Mouse (Mus musculus) testis, adult 2 months (tissue): Measurements from ENCODE around the gene Flywch2. TPM values are rescaled to one million over a fixed set of nuclear protein-coding genes. Genes with fewer than 3 reads are reported as not detected.

ENCODE experiments used
- H3K27ac ChIP-seq: fragments of 200-500 bp; 2 replicates; pipeline ENCODE4 v1.5.1; 2012; ENCODE audit warnings: low read depth, low read length; ENCODE audit not compliant: control insufficient read depth, insufficient read depth
- H3K27me3 ChIP-seq: fragments of 200-500 bp; 2 replicates; pipeline ENCODE4 v1.6.1; 2012; ENCODE audit warnings: mild to moderate bottlenecking, low read length, moderate library complexity; ENCODE audit not compliant: control insufficient read depth, insufficient read depth
- H3K36me3 ChIP-seq: fragments of 200-500 bp; 2 replicates; pipeline ENCODE4 v1.6.1; 2012; ENCODE audit warnings: mild to moderate bottlenecking, low read length; ENCODE audit not compliant: control insufficient read depth, insufficient read depth
- H3K4me1 ChIP-seq: fragments of 200-500 bp; 2 replicates; pipeline ENCODE4 v1.6.1; 2012; ENCODE audit warnings: low read length; ENCODE audit not compliant: control insufficient read depth, insufficient read depth
- H3K4me3 ChIP-seq: fragments of 200-500 bp; 2 replicates; pipeline ENCODE4 v1.5.1; 2012; ENCODE audit warnings: low read depth, mild to moderate bottlenecking, low read length, moderate library complexity, mixed read lengths; ENCODE audit not compliant: control insufficient read depth
- CTCF ChIP-seq: fragments of 200-500 bp; IDR thresholded peaks from 2 replicates; pipeline ENCODE4 v1.5.1; 2012; ENCODE audit warnings: low read depth, mild to moderate bottlenecking, inconsistent platforms, low read length, moderate library complexity; ENCODE audit not compliant: control insufficient read depth, insufficient read depth, insufficient replicate concordance
- POLR2A ChIP-seq: fragments of 200-500 bp; IDR thresholded peaks from 2 replicates; pipeline ENCODE4 v1.6.1; 2012; ENCODE audit warnings: low read depth, mild to moderate bottlenecking, inconsistent platforms, low read length, moderate library complexity; ENCODE audit not compliant: control insufficient read depth
- polyA plus RNA-seq: library from polyadenylated mRNA; depleted of rRNA; stranded (reverse); fragments of >200 nt; gene quantifications from 2 replicates; pipeline ENCODE4 v1.2.3, GENCODE M21; 2012

Gene Flywch2
- polyA plus RNA-seq, 1 experiment, result 11.8 TPM

- Histone ChIP-seq H3K4me1 (peaks cover 4% of the 10 kb centered on the region; the same call in 1 of the 2 replicates), H3K36me3 (peaks cover 17% of the 10 kb centered on the region), H3K27ac (no peak overlapping the region), H3K27me3 (no peaks in the 10 kb centered on the region), H3K4me3 (no peak overlapping the region)
- no peak for TF ChIP-seq CTCF
- no peak for TF ChIP-seq POLR2A
Measured at GRCm38 (mm10) chr17:23823018-23823417, 37.1 kb upstream of the Flywch2 start.

GRCm38 (mm10) chr17:23822094-23822493 is 36.2 kb upstream of the Flywch2 start:
- H3K4me3 ChIP-seq, result no peak overlapping the region
- peaks cover 4% of the 10 kb centered on the region; the same call in 1 of the 2 replicates for H3K4me1 ChIP-seq
- TF ChIP-seq POLR2A (no peak), CTCF (no peak)
- H3K27me3 ChIP-seq, result no peaks in the 10 kb centered on the region
- H3K27ac ChIP-seq, result no peak overlapping the region
- peaks cover 17% of the 10 kb centered on the region for H3K36me3 ChIP-seq

GRCm38 (mm10) chr17:23820731-23821130 is 34.9 kb upstream of the Flywch2 start:
- Histone ChIP-seq H3K36me3 (peaks cover 25% of the 10 kb centered on the region), H3K4me1 (peaks cover 4% of the 10 kb centered on the region; the same call in 1 of the 2 replicates), H3K4me3 (no peak overlapping the region), H3K27me3 (no peaks in the 10 kb centered on the region), H3K27ac (no peak overlapping the region)
- TF ChIP-seq CTCF (no peak), POLR2A (no peak)

- TF ChIP-seq POLR2A (no peak), CTCF (no peak)
Measured at GRCm38 (mm10) chr17:23819235-23819634, 33.4 kb upstream of the Flywch2 start.

GRCm38 (mm10) chr17:23818579-23818978 is 32.7 kb upstream of the Flywch2 start:
- H3K27me3 ChIP-seq, result no peaks in the 10 kb centered on the region
- no peak overlapping the region for H3K4me3 ChIP-seq
- H3K36me3 ChIP-seq, result peaks cover 32% of the 10 kb centered on the region
- TF ChIP-seq CTCF (no peak), POLR2A (no peak)
- peaks cover 4% of the 10 kb centered on the region; the same call in 1 of the 2 replicates for H3K4me1 ChIP-seq
- no peak overlapping the region for H3K27ac ChIP-seq

More at GRCm38 (mm10) chr17:23819235-23819634, 33.4 kb upstream of the Flywch2 start:
- H3K27ac ChIP-seq, result no peak overlapping the region
- H3K4me3 ChIP-seq, result no peak overlapping the region
- no peaks in the 10 kb centered on the region for H3K27me3 ChIP-seq
- peaks cover 4% of the 10 kb centered on the region; the same call in 1 of the 2 replicates for H3K4me1 ChIP-seq
- H3K36me3 ChIP-seq, result peaks cover 32% of the 10 kb centered on the region

GRCm38 (mm10) chr17:23815641-23816040 is 29.8 kb upstream of the Flywch2 start:
- H3K27ac ChIP-seq, result no peak overlapping the region
- H3K27me3 ChIP-seq, result no peaks in the 10 kb centered on the region

GRCm38 (mm10) chr17:23807918-23808317 is 22.0 kb upstream of the Flywch2 start:
- TF ChIP-seq CTCF (no peak), POLR2A (no peak)
- peaks cover 11% of the 10 kb centered on the region for H3K36me3 ChIP-seq
- H3K4me1 ChIP-seq, result peaks cover 4% of the 10 kb centered on the region
- H3K27ac ChIP-seq, result no peak overlapping the region
- H3K4me3 ChIP-seq, result no peak overlapping the region
- no peaks in the 10 kb centered on the region for H3K27me3 ChIP-seq

More at GRCm38 (mm10) chr17:23815641-23816040, 29.8 kb upstream of the Flywch2 start:
- H3K4me3 ChIP-seq, result no peak overlapping the region
- TF ChIP-seq CTCF (no peak), POLR2A (no peak)
- peaks cover 37% of the 10 kb centered on the region for H3K36me3 ChIP-seq
- no peaks in the 10 kb centered on the region for H3K4me1 ChIP-seq
